Mouse (Mus musculus): ENCODE measurements at regions not wholly inside any gene's neighbourhood (a gene's known extent, or its start where the extent isn't known, plus 50 kb on each side); places are given as distances from the start of the nearest gene placed in this dataset.

GRCm38 (mm10) chr4:150730061-150730812, 78.3 kb upstream of the Slc45a1 start:
- peak; percentile 89 for ATAC-seq (replicated peaks; ENCODE audit: poor library complexity, severe bottlenecking)

GRCm38 (mm10) chr4:150726539-150726938, 74.6 kb upstream of the Slc45a1 start:
- ATAC-seq (replicated peaks; ENCODE audit: poor library complexity, severe bottlenecking): no peak

- ATAC-seq (replicated peaks; ENCODE audit: poor library complexity, severe bottlenecking): no peak
These were observed 74.1 kb upstream of the Slc45a1 start for GRCm38 (mm10) chr4:150726136-150726480.

- ATAC-seq (replicated peaks; ENCODE audit: poor library complexity, severe bottlenecking): no peak
These were observed 73.6 kb upstream of the Slc45a1 start for GRCm38 (mm10) chr4:150725443-150726135.

- ATAC-seq (replicated peaks; ENCODE audit: poor library complexity, severe bottlenecking): no peak
These were observed 72.8 kb upstream of the Slc45a1 start for GRCm38 (mm10) chr4:150724823-150725222.

GRCm38 (mm10) chr4:150721619-150722283, 69.8 kb upstream of the Slc45a1 start:
- peak; percentile 32; the same call in 1 of the 2 replicates for ATAC-seq (replicated peaks; ENCODE audit: poor library complexity, severe bottlenecking)

GRCm38 (mm10) chr4:150717866-150718265, 65.9 kb upstream of the Slc45a1 start:
- ATAC-seq (replicated peaks; ENCODE audit: poor library complexity, severe bottlenecking): no peak

GRCm38 (mm10) chr4:150715051-150715450, 63.1 kb upstream of the Slc45a1 start:
- no peak for ATAC-seq (replicated peaks; ENCODE audit: poor library complexity, severe bottlenecking)

GRCm38 (mm10) chr4:150713291-150713690, 61.3 kb upstream of the Slc45a1 start:
- peak; percentile 82 for ATAC-seq (replicated peaks; ENCODE audit: poor library complexity, severe bottlenecking)

- ATAC-seq (replicated peaks; ENCODE audit: poor library complexity, severe bottlenecking): no peak
These were observed 60.9 kb upstream of the Slc45a1 start for GRCm38 (mm10) chr4:150712856-150713255.

GRCm38 (mm10) chr4:150711646-150712045, 59.7 kb upstream of the Slc45a1 start:
- no peak for ATAC-seq (replicated peaks; ENCODE audit: poor library complexity, severe bottlenecking)

GRCm38 (mm10) chr4:150709391-150710130, 57.6 kb upstream of the Slc45a1 start:
- no peak for ATAC-seq (replicated peaks; ENCODE audit: poor library complexity, severe bottlenecking)

GRCm38 (mm10) chr4:150708572-150708984, 56.6 kb upstream of the Slc45a1 start:
- ATAC-seq (replicated peaks; ENCODE audit: poor library complexity, severe bottlenecking): no peak

GRCm38 (mm10) chr4:150707725-150708571, 56.0 kb upstream of the Slc45a1 start:
- no peak for ATAC-seq (replicated peaks; ENCODE audit: poor library complexity, severe bottlenecking)

GRCm38 (mm10) chr4:150706793-150707724, 55.1 kb upstream of the Slc45a1 start:
- no peak for ATAC-seq (replicated peaks; ENCODE audit: poor library complexity, severe bottlenecking)

GRCm38 (mm10) chr4:150706291-150706690, 54.3 kb upstream of the Slc45a1 start:
- no peak for ATAC-seq (replicated peaks; ENCODE audit: poor library complexity, severe bottlenecking)

GRCm38 (mm10) chr4:150703266-150703665, 51.3 kb upstream of the Slc45a1 start:
- ATAC-seq (replicated peaks; ENCODE audit: poor library complexity, severe bottlenecking): no peak
